Mouse (Mus musculus): ENCODE measurements around the gene Tigd2.
"Not testable (repeated sequence)": the region's sequence is repeated elsewhere in the genome, so short reads cannot be mapped to it uniquely, and the experiment has no call there.

The Tigd2 gene

GRCm38 (mm10) chr6:59208685-59209298, at the start of gene Tigd2:
Gene Tigd2, plus strand, starts transcription at chr6:59208870.
- peak; percentile 76 for DNase-seq (ENCODE audit: low spot score)

DNA sequence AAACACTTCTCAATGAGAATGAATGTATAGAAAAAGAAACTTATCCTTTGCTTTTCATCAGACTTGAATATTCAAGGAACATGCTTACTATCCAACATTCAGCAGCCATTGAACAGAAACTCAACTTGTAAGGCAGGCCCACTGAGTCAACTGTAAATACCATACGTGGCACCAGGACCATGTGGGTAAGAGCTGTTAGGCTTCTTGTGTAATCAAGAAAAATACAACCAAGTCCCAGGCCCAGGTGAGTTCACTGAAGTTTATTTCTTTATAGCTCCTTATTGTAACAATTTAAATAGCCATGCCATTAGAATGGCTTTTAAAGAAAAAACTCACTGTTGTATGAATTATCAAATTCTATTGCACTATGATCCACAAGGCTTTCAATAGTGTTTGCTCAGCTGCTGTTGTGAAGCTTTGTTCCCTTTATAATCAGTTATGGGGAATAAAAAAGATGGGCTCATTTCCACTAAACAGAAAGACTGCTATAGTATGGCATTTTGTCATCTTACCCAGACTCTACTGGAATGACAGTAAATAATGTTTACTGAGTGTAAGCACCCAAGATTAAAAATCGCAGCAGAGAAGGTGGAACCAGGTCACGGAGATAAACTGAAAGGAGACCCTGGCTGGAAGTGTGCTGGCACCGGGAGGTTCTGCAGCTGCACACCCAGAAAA, 46.7 kb upstream of the Tigd2 start:
- DNase-seq (ENCODE audit: low spot score): no peak

- DNase-seq (ENCODE audit: low spot score): no peak
These were observed 45.8 kb upstream of the Tigd2 start for GRCm38 (mm10) chr6:59162887-59163286.

- DNase-seq (ENCODE audit: low spot score): no peak
These were observed 45.3 kb upstream of the Tigd2 start for GRCm38 (mm10) chr6:59163407-59163806.

- no peak for DNase-seq (ENCODE audit: low spot score)
These were observed 39.7 kb upstream of the Tigd2 start for GRCm38 (mm10) chr6:59168939-59169338.

DNA sequence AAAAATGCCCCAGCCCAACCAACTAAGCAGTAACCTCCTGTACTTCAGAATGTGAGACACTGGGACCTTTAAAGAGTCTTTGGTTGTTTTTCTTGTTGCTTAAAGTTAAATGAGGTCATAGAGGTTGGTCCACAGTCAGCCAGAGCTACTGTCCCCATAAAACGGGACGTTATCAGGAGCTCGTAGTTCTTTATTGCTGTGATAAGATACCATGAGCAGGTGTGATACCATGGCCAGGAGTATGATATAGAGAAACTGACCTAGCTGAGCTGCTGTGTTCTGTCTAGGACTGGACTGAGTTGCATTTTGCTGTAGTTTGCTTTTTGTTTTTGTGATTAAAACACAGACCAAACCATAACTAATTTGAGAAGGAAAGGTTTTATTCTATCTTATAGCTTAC, 37.4 kb upstream of the Tigd2 start:
- DNase-seq (ENCODE audit: low spot score): no peak

DNA sequence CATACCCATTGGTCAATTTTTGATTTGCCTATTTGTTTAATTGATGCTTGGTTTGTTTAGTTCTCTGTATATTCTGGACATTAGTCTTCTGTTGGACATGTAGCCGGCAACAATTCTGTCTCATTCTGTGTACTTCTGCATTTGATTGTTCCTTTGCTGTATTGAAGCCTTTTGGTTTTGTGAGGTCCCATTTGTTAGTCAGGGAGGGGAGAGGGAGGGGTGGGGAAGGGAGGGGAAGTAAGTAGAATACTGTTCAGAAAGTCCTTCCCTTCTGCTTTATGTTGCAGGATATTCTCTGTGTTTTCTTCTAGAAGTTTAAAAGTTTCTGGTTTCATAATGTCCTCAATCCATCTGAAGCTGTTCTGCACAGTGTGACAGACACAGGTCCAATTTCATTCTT, 34.7 kb upstream of the Tigd2 start:
- no peak for DNase-seq (ENCODE audit: low spot score)

DNA sequence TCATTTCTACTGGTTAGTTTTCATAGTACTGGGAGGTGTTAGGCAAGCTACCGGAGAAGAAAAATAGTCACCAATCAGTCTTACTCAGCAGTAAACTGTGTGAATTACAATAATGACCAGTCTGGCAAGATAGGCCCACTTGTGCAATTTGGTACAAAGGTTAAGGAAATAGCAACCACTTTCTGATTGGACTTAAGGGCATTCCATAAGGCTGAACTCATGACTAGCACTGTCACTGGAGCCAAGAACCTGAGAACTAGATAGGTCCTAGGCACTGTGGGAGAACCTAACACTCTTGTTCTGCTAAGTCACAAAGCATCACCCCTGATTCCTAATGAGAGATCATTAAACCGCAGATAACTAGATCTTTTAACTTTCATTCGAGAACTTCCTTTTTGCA, 30.6 kb upstream of the Tigd2 start:
- DNase-seq (ENCODE audit: low spot score): no peak

GRCm38 (mm10) chr6:59180376-59180996, 28.2 kb upstream of the Tigd2 start:
- DNase-seq (ENCODE audit: low spot score): peak; percentile 58

- DNase-seq (ENCODE audit: low spot score): no peak
These were observed 23.5 kb upstream of the Tigd2 start for GRCm38 (mm10) chr6:59185010-59185699.

- no peak for DNase-seq (ENCODE audit: low spot score)
These were observed 18.7 kb upstream of the Tigd2 start for GRCm38 (mm10) chr6:59190006-59190405.

DNA sequence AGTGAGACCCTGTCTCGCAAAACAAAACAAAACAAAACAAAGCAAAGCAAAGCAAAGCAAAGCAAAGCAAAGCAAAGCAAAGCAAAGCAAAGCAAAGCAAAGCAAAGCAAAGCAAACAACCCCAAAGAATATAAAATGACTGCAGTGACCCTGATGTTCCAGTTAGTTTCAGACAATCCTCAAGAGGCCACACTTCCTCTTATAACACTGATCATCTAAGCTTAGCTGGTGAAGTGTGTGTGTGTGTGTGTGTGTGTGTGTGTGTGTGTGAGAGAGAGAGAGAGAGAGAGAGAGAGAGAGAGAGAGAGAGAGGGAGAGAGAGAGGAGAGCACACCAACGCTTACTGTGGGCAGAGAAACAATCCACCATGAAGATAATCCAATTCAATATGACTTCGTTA, 14.2 kb upstream of the Tigd2 start:
- not testable (repeated sequence) for DNase-seq (ENCODE audit: low spot score)

- no peak for DNase-seq (ENCODE audit: low spot score)
These were observed 12.6 kb upstream of the Tigd2 start for GRCm38 (mm10) chr6:59195849-59196635.

DNA sequence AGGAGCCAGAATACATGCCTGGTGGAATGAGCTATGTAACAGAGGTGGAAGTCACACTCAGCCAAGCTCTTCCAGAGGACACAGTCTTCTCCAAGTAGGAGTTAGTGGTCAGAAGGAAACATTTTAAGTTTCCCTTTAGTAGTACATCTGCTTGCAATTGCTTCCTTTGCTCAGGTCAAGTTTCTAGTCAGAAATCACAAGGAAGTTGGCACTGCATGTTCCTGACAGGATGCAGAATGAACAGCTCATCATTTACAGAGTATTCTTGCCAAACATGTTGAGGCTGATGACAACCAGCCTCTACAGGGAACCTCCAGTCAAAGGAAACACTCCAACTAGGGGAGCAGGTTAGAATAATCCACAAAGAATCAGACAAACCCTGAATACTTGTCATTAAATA, 11.9 kb upstream of the Tigd2 start:
- no peak for DNase-seq (ENCODE audit: low spot score)

- DNase-seq (ENCODE audit: low spot score): no peak
These were observed 10.3 kb upstream of the Tigd2 start for GRCm38 (mm10) chr6:59198356-59198755.

DNA sequence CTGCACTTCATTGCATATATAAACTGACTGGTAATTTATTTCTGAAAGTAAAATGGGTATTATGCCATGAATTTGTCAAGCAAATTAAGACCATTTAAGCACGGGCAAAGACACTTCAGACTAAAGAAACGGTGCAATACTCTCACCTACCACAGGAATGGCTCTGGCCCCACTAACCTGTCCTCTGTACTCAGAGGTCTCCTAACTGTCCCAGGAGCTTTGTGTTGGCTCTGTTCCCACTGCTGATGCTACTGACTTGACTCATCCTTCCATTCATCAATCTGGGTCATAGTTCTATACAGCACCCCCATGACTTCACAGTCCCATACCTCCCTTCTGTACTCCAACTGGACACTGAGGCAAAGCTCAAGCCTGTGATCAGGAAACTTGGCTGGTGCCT, 9.6 kb upstream of the Tigd2 start:
- no peak for DNase-seq (ENCODE audit: low spot score)

DNA sequence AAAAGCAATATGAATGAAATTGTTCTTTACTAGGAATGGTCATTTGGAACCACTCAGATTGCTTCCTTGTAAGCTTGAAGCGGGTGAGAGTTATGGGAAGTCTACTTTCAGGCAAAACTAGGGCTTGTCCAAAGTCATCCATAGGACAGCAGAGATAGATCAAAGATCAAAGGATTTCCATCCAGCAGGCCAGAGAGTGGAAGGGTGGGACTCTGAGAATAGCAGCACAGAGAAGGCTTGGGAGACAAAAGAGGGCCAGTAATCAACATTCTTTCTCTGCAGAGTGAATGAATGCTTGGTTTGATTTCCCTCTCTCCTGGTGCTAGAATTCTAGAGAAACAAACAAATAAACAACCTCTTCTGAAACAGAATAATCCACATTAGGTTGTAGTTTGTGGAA, 1.1 kb upstream of the Tigd2 start:
- no peak for DNase-seq (ENCODE audit: low spot score)

- DNase-seq (ENCODE audit: low spot score): peak; percentile 46
These were observed 633 bp downstream of the Tigd2 start for GRCm38 (mm10) chr6:59209299-59209707.

DNA sequence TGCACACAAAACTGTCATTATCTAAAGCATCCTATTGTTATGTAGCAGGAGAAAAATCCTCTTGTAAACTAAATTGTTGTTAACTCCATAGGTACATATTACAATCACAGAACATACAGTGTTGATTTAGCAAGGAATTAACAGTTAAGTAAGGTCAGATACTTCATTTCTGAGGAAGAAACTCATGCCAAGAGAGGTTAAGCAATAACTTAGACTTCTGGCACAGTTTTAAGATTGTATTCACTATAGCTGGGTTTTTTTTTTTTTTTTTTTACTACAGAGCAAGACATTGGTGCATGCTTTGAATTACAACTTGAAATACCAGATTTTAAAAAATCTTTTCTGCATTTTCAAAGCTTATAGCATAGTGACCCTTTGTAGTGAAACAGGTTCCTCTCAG, 24.5 kb downstream of the Tigd2 start:
- DNase-seq (ENCODE audit: low spot score): no peak

DNA sequence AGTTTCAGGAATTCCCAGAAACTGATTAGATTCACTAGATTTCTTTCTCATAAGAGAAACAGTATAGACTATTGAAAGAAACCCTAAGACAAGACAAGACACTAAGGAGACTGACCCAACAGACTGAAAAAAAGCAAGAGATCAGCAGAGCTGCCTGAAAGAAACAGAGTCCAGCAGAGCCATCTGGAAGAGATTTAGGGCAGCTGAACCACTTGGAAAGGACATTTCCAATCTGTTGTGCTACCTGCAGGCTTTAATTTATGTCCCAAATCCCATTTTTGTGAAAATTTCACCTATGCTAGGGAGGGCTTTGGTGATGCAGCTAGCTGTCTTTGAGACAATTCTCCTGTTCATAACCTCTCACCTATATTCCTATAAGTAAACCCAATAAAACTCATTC, 25.0 kb downstream of the Tigd2 start:
- no peak for DNase-seq (ENCODE audit: low spot score)

DNA sequence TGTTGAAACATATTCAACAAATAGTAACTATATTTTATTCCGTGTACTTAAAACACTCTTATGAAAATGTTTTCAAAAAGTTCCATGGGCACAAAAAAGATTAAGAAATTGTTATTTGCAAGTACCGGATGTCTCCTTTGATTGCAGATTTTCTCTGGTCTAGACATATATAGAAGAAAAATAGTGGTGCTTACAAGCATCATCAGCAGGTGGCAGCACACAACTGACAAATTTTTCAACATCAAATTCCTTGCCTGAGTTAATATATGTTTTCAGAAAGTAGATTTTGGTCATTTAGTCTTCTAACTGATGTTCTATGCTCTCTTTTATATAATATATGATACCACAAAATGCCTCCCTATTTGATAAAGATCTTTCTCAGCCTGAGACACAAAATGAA, 41.0 kb downstream of the Tigd2 start:
- peak; percentile 44 for DNase-seq (ENCODE audit: low spot score)

- no peak for DNase-seq (ENCODE audit: low spot score)
These were observed 41.9 kb downstream of the Tigd2 start for GRCm38 (mm10) chr6:59250536-59250935.
